Mouse (Mus musculus) midbrain, embryonic 10.5 days (tissue): ENCODE data around the gene Kcnj3. TPM values are rescaled to one million over a fixed set of nuclear protein-coding genes. Genes with fewer than 3 reads are reported as not detected.

Source experiments
- DNase-seq: peaks from one replicate; pipeline ENCODE4 v3.0.0-alpha.2; 2017; ENCODE audit warnings: low spot score
- H3K27ac ChIP-seq: fragments of 300-500 bp; sonication (generic); replicated peaks from 2 replicates; pipeline ENCODE4 v1.5.1; 2016; ENCODE audit warnings: mild to moderate bottlenecking
- H3K27me3 ChIP-seq: fragments of 300-500 bp; sonication (generic); 2 replicates; pipeline ENCODE4 v1.6.1; 2016; ENCODE audit warnings: low read depth, mild to moderate bottlenecking; ENCODE audit not compliant: poor library complexity, severe bottlenecking
- H3K36me3 ChIP-seq: fragments of 300-500 bp; sonication (generic); 2 replicates; pipeline ENCODE4 v1.6.1; 2016; ENCODE audit warnings: mild to moderate bottlenecking, moderate library complexity
- H3K4me1 ChIP-seq: fragments of 300-500 bp; sonication (generic); 2 replicates; pipeline ENCODE4 v1.6.1; 2016
- H3K4me3 ChIP-seq: fragments of 300-500 bp; sonication (generic); 2 replicates; pipeline ENCODE4 v1.5.1; 2016; ENCODE audit warnings: mild to moderate bottlenecking, moderate library complexity
- H3K9me3 ChIP-seq: fragments of 300-500 bp; sonication (generic); replicated peaks from 2 replicates; pipeline ENCODE4 v1.6.1; 2016; ENCODE audit warnings: mild to moderate bottlenecking
- WGBS: fragments of 180-500 bp; shearing (Covaris S2); methylation state at CpG from one replicate; pipeline ENCODE4 v1.1.7; 2016; 5-methylcytosine and 5-hydroxymethylcytosine counted together
- polyA plus RNA-seq: library from polyadenylated mRNA; unstranded; fragments of >200 nt; fragmentation: Nextera tagmentation; extraction: Ambion mirVana; gene quantifications from 2 replicates; pipeline ENCODE4 v1.2.1, GENCODE M21; 2016

Gene Kcnj3
- polyA plus RNA-seq: 0.30 and 0.31 TPM in 2 replicates

DNA sequence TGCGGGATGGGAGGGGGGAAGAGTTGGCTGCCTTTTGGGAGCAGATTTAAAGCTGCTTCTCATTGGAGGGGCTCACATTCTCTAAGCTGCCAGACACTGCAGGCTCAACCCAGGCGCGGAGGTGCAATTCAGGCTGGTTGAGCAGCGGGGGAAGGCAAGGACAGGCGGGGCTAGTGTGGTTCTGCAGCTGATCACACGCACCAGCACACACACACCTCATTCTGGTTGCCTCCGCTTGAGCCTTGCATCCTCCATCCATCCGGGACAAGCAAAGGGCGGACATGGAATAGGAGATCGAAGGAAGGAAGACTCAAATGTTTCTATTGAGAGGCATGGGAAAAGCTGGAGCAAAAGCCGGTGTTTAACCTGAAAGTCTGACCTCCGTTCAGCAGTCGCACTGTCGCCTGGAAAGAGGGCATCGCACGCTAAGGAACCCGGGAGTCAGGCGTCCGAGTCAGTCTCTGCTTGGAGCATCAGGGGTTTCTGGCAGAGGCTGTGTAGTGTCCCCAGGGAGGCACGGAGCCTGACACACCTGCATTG is at the start of gene Kcnj3:
Kcnj3 (plus strand) TSS at position 250 of the 540 bp plus-strand sequence.
- H3K4me3 ChIP-seq: peak within 1 kb of the TSS; percentile 64
- peaks cover 51% of the 10 kb centered on the region for H3K27me3 ChIP-seq
- H3K36me3 ChIP-seq: no peaks in the 10 kb centered on the region
- H3K9me3 ChIP-seq: no peaks in the 10 kb centered on the region
- no peak within 1 kb of the TSS for H3K27ac ChIP-seq
- peaks cover 25% of the 10 kb centered on the region for H3K4me1 ChIP-seq
- DNase-seq: peak; percentile 54
- WGBS: 1% methylated on average over 20 of the region's 20 CpGs

DNA sequence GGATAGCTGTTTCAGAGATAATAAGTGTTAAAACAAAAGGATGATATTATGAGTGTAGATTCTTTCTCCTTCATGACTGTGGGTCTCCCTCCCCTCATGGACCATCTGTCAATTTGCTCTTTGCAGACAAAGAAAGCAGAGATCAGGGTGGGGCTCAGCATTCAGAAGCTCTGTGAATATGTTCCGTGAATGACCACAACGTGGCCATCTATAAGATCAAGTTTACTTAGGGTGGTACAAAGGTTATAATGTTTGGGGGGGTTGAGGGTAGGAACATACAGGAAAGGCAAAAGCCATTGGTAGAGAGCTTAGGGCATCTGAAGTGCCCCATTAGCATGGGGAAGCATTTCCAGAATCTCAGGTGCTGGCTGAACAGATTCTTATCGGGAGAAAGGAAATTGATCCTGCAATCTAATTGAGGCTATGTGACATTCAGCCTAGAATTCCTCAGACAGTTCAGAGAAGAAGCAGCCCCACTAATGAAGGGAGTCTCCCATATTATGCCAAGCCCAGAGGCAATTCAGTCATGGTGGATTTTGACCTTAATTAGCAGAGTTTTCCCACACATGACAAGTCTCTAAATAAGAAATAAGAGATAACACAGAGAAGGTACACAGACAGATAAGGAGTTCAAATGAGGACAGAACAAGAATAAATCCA is 45.3 kb upstream of the Kcnj3 start:
- 83% methylated on average over 3 of the region's 3 CpGs for WGBS
- H3K27ac ChIP-seq: no peak overlapping the region
- no peak for DNase-seq
- no peaks in the 10 kb centered on the region for H3K4me1 ChIP-seq
- no peaks in the 10 kb centered on the region for H3K27me3 ChIP-seq
- H3K4me3 ChIP-seq: no peak overlapping the region
- H3K36me3 ChIP-seq: no peaks in the 10 kb centered on the region
- H3K9me3 ChIP-seq: no peaks in the 10 kb centered on the region

DNA sequence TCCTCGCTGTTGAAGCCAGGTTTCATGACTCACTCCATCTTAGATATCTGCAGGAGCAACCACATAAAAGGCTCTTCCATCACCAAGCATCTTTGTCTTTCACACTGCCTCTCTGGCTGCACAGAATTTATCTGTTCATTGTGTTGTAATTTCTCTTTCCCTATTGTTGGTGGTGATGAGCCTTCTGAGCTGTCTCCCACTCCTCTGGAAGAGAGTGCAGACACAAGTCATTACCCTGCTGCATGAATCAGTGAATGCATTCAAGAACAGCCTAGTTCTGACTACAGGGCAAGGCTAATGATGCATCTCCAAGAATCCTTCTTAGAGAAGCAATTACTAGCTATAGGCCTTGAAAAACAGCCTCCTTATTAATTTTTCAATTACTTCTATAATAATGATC is 30.5 kb upstream of the Kcnj3 start:
- Histone ChIP-seq H3K4me3 (no peak overlapping the region), H3K27me3 (no peaks in the 10 kb centered on the region), H3K36me3 (no peaks in the 10 kb centered on the region), H3K27ac (no peak overlapping the region), H3K4me1 (no peaks in the 10 kb centered on the region), H3K9me3 (no peaks in the 10 kb centered on the region)
- WGBS: 90% methylated on average over 1 of the region's 1 CpGs
- DNase-seq: no peak

DNA sequence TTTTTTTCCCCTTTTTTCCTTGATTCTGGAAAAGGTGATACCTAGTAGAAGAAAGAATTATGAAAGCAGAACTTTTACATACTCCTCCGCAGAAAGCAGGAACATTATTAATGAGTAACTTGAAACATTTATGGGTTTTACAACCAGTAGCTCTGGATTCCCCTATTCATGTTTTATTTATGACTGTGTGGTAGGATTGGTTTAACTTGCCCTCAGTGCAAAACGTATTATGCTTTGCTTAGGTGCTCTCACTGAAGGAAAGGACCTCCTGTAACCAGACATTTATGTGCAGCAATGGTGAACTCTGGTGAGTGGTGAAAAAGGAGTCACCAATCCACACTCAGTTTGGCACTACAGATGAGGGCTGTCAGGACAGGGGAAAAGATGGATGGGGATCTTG is 8.1 kb upstream of the Kcnj3 start:
- H3K27ac ChIP-seq: no peak overlapping the region
- no peak for DNase-seq
- 82% methylated on average over 2 of the region's 2 CpGs for WGBS
- H3K4me3 ChIP-seq: no peak overlapping the region
- H3K4me1 ChIP-seq: no peaks in the 10 kb centered on the region
- no peaks in the 10 kb centered on the region for H3K9me3 ChIP-seq
- H3K27me3 ChIP-seq: no peaks in the 10 kb centered on the region
- H3K36me3 ChIP-seq: no peaks in the 10 kb centered on the region

DNA sequence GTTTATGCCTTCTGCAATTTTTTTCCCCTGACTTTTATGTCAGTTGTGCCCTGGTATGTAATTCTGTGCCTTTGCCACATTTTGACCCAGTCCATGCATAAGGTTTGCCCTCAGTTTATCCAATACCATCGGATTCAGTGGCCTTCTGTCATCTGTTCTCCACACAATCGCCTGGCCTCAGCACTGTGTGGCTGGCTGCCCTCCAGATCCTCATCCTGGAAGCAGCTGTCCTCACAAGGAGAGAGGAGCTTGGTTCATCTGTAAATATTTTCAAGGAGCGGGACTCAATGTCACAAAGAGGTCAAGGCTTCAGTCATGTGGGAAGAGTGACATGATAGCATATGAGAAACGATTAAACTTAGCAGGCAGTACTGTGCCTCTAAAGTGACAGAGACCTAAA is 3.7 kb upstream of the Kcnj3 start:
- 87% methylated on average over 4 of the region's 4 CpGs for WGBS
- Histone ChIP-seq H3K36me3 (no peaks in the 10 kb centered on the region), H3K27me3 (peaks cover 28% of the 10 kb centered on the region), H3K27ac (no peak overlapping the region), H3K4me1 (peaks cover 16% of the 10 kb centered on the region), H3K4me3 (no peak overlapping the region), H3K9me3 (no peaks in the 10 kb centered on the region)
- DNase-seq: no peak

DNA sequence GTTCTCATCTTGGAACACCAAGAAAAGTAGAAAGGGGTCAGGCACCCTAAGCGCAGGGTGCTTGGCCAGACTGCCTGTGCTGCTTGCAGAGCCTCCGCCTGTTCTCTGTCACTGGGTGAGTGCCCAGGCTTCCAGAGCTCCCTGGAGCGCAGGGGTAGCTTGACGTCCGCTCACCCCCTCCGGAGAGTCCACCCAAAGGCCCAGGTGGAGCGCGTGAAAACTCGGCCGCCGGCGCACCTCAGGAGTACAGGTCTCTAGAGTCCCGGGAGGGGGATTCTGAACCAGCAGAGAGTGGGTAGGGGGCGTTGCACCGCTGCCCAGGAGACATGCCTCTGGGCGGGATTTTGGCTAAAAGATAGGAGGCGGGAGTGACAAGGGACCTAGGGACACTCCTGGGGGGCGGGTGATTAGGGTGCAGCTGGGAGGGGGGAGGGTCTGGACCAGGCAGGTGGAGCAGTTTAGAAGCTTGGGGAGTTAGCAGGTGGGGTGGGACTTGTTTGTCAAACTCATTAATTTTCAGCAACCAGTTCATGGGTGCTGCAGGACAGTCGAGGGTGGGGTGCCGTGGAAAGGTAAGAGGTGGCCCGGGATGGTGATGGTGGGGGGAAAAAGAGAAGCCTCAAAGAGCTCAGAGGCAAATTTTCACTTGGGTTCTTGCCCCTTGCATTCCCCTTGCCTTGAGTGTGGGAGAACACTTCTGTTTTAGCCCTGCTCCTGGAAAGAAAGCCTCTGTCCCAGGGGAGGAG is 664 bp downstream of the Kcnj3 start:
- Histone ChIP-seq H3K4me3 (peak overlapping the region; percentile 64), H3K27me3 (peaks cover 51% of the 10 kb centered on the region), H3K27ac (no peak overlapping the region), H3K4me1 (peaks cover 25% of the 10 kb centered on the region), H3K36me3 (no peaks in the 10 kb centered on the region), H3K9me3 (no peaks in the 10 kb centered on the region)
- under 1% methylated on average over 21 of the region's 21 CpGs for WGBS
- DNase-seq: peak; percentile 38

DNA sequence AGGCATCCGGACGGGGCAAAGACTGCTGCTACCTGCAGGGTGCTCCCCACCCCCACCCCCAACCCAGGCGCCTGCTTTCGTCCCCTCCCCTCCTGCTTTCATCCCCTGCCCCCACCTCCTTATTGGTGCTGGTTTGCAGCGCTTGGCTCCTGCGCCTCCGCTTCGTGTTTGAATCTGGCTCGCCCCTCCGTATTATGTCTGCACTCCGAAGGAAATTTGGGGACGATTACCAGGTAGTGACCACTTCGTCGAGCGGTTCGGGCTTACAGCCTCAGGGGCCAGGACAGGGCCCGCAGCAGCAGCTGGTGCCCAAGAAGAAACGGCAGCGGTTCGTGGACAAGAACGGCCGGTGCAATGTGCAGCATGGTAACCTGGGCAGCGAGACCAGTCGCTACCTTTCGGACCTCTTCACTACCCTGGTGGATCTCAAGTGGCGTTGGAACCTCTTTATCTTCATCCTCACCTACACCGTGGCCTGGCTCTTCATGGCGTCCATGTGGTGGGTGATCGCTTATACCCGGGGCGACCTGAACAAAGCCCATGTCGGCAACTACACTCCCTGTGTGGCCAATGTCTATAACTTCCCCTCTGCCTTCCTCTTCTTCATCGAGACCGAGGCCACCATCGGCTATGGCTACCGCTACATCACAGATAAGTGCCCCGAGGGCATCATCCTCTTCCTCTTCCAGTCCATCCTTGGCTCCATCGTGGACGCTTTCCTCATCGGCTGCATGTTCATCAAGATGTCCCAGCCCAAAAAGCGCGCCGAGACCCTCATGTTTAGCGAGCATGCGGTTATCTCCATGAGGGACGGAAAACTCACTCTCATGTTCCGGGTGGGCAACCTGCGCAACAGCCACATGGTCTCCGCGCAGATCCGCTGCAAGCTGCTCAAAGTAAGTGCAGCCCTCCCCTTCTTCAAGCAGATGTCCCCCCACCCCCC is 1.5 kb downstream of the Kcnj3 start:
- peak overlapping the region; percentile 39; the same call in 1 of the 2 replicates for H3K27ac ChIP-seq
- H3K36me3 ChIP-seq: no peaks in the 10 kb centered on the region
- DNase-seq: peak; percentile 45
- peaks cover 25% of the 10 kb centered on the region for H3K4me1 ChIP-seq
- WGBS: under 1% methylated on average over 51 of the region's 51 CpGs
- H3K9me3 ChIP-seq: no peaks in the 10 kb centered on the region
- H3K27me3 ChIP-seq: peaks cover 51% of the 10 kb centered on the region
- peak overlapping the region; percentile 64 for H3K4me3 ChIP-seq

DNA sequence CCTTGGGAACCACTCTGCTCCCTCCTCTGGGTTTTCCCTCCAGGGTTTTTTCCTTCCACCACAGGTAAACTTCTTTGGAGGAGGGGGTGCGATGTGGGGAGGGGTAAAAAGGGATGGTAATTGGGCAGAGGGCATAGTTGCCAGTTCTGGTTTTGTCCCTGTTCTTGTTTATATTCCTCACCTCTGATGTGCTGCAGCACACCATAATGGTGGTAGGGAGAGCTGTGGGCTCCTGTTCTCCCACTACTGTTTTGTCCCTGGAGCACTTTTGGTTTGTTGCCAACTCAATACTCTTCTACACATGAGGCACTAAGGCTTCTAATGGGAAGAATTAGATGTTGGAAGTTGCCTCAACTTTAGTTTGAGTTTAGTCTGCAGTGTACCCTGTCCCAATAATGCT is 2.2 kb downstream of the Kcnj3 start:
- no peaks in the 10 kb centered on the region for H3K9me3 ChIP-seq
- H3K27me3 ChIP-seq: peaks cover 51% of the 10 kb centered on the region
- H3K36me3 ChIP-seq: no peaks in the 10 kb centered on the region
- H3K27ac ChIP-seq: peak overlapping the region; percentile 39; the same call in 1 of the 2 replicates
- H3K4me3 ChIP-seq: peak overlapping the region; percentile 64
- 0% methylated on average over 1 of the region's 1 CpGs for WGBS
- peaks cover 25% of the 10 kb centered on the region for H3K4me1 ChIP-seq
- DNase-seq: no peak

DNA sequence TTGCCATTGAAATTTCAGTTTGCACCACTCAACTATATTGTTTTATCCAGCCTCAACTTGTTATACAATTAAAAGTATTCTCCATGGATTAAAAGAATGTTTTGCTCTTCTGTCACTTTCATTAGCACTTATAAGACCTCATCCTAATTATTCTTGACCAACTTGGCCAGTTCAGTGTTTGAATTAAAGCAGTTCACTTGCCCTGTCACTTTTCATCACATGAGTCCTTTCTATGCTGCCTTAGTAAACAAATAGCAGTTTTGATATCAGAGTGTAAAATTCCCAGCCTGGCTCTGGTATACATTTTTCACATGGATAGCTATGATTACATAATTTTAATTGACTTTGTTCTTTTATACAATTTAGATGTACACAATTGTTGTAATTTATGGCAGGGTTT is 3.4 kb downstream of the Kcnj3 start:
- no peak for DNase-seq
- Histone ChIP-seq H3K4me3 (no peak overlapping the region), H3K4me1 (peaks cover 25% of the 10 kb centered on the region), H3K9me3 (no peaks in the 10 kb centered on the region), H3K36me3 (no peaks in the 10 kb centered on the region), H3K27ac (no peak overlapping the region), H3K27me3 (peaks cover 51% of the 10 kb centered on the region)

DNA sequence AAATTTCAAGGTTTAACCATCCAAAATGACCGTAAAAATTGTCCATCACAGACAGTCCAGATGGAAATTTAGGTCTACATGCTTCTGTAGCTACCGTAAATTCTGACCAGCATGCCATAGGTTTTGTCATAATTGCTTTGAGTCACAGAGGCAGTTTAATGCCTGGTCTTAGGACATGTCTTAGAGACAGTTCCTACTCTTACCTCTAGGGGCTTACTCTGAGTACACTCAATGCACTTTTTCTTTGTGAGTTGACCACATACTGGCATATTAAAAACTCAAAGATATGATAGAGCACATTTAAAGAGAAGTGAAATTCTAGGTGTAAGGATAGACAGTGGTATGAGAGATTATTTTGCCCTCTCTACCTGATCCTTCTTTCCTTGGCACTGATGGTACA is 6.2 kb downstream of the Kcnj3 start:
- Histone ChIP-seq H3K4me3 (no peak overlapping the region), H3K9me3 (no peaks in the 10 kb centered on the region), H3K36me3 (no peaks in the 10 kb centered on the region), H3K4me1 (peaks cover 15% of the 10 kb centered on the region), H3K27me3 (peaks cover 23% of the 10 kb centered on the region), H3K27ac (no peak overlapping the region)
- WGBS: 84% methylated on average over 2 of the region's 2 CpGs
- DNase-seq: no peak

DNA sequence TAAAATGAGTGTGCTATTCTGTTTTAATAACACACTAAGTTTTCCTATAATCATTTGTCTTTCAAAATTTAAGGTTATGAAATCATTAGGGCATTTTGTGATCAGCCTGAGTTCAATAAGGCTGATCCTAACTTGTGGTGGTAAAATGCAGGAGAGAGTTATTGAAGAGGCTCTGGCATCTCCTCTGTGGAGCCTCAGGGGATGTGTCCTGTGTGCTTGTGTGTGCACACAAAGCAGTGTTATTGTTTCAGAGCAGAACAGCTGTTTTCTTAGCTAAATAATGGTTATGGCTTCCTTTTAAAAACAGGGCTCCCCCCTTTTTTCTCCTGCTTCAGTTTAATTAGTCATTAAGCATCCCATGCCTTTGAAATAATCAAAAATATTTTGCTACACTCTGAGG is 11.5 kb downstream of the Kcnj3 start:
- no peaks in the 10 kb centered on the region for H3K36me3 ChIP-seq
- peaks cover 5% of the 10 kb centered on the region; the same call in 1 of the 2 replicates for H3K4me1 ChIP-seq
- H3K9me3 ChIP-seq: no peaks in the 10 kb centered on the region
- no peak for DNase-seq
- no peaks in the 10 kb centered on the region for H3K27me3 ChIP-seq
- no peak overlapping the region for H3K27ac ChIP-seq
- H3K4me3 ChIP-seq: no peak overlapping the region

DNA sequence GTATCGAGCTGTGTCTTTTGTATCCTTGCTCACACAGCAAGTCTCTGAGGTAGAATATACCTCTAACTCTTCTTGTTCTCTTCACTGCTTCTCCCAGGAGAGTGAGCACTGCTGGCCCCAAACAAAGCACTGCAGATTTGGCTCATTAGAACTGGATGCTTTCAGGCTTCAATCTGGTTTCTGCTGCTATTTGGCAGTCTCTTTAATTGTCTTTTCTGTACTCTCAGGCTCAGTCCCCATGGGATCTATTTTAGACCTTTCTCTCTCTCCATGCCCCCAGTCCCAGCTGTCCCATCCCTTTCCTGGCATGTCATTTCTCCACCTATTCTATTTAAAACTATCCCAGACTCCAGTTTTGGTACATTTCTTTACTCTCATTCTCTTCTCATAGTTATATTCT is 15.0 kb downstream of the Kcnj3 start:
- no peak for DNase-seq
- Histone ChIP-seq H3K36me3 (no peaks in the 10 kb centered on the region), H3K27ac (no peak overlapping the region), H3K27me3 (no peaks in the 10 kb centered on the region), H3K4me1 (peaks cover 5% of the 10 kb centered on the region; the same call in 1 of the 2 replicates), H3K4me3 (no peak overlapping the region), H3K9me3 (no peaks in the 10 kb centered on the region)
- 93% methylated on average over 1 of the region's 1 CpGs for WGBS
